Mouse (Mus musculus): ENCODE data around the gene Gm49321. TPM values are rescaled to one million over a fixed set of nuclear protein-coding genes. Genes with fewer than 3 reads are reported as not detected.
A peak's percentile ranks its signal among the peaks of the same experiment; 100 is the strongest.

Gene Gm49321
- polyA plus RNA-seq, 1 experiment from 2014 or later = 18.3 TPM

- H3K4me3 ChIP-seq = peak overlapping the region; percentile 33
- peaks cover 10% of the 10 kb centered on the region for H3K27me3 ChIP-seq
- no peak overlapping the region for H3K27ac ChIP-seq (replicated peaks)
- WGBS = 4% methylated on average over 15 of the region's 15 CpGs
- peak overlapping the region; percentile 54 for H3K4me2 ChIP-seq (replicated peaks)
- no peaks in the 10 kb centered on the region for H3K36me3 ChIP-seq
- peak; percentile 56; the same call in 1 of the 2 replicates for ATAC-seq (ENCODE audit: low FRiP score, low read depth)
- H3K4me1 ChIP-seq = peaks cover 15% of the 10 kb centered on the region
- H3K9me3 ChIP-seq = no peaks in the 10 kb centered on the region
- peak overlapping the region; percentile 41; the same call in 1 of the 2 replicates for H3K9ac ChIP-seq (replicated peaks)
Observed at GRCm38 (mm10) chr12:73952879-73953278, 15.4 kb downstream of the Gm49321 start.

- ATAC-seq (ENCODE audit: low FRiP score, low read depth) = no peak
- H3K27ac ChIP-seq (replicated peaks) = no peak overlapping the region
- no peaks in the 10 kb centered on the region for H3K36me3 ChIP-seq
- H3K4me2 ChIP-seq (replicated peaks) = peak overlapping the region; percentile 54
- H3K9me3 ChIP-seq = no peaks in the 10 kb centered on the region
- 49% methylated on average over 14 of the region's 14 CpGs for WGBS
- peaks cover 15% of the 10 kb centered on the region for H3K4me1 ChIP-seq
- peaks cover 5% of the 10 kb centered on the region for H3K27me3 ChIP-seq
- H3K4me3 ChIP-seq = peak overlapping the region; percentile 33
- no peak overlapping the region for H3K9ac ChIP-seq (replicated peaks)
Observed at GRCm38 (mm10) chr12:73953420-73954186, 16.1 kb downstream of the Gm49321 start.

GRCm38 (mm10) chr12:73954785-73955184, 17.3 kb downstream of the Gm49321 start:
- H3K4me2 ChIP-seq (replicated peaks) = no peak overlapping the region
- no peak overlapping the region for H3K4me3 ChIP-seq
- no peaks in the 10 kb centered on the region for H3K9me3 ChIP-seq
- no peak for ATAC-seq (ENCODE audit: low FRiP score, low read depth)
- peaks cover 9% of the 10 kb centered on the region for H3K4me1 ChIP-seq
- no peak overlapping the region for H3K27ac ChIP-seq (replicated peaks)
- no peak overlapping the region for H3K9ac ChIP-seq (replicated peaks)
- no peaks in the 10 kb centered on the region for H3K27me3 ChIP-seq
- WGBS = 79% methylated on average over 5 of the region's 5 CpGs
- no peaks in the 10 kb centered on the region for H3K36me3 ChIP-seq

GRCm38 (mm10) chr12:73957676-73958075, 20.2 kb downstream of the Gm49321 start:
- ATAC-seq (ENCODE audit: low FRiP score, low read depth) = no peak
- Histone ChIP-seq H3K4me3 (no peak overlapping the region), H3K27ac (replicated peaks) (no peak overlapping the region), H3K9ac (replicated peaks) (no peak overlapping the region), H3K36me3 (no peaks in the 10 kb centered on the region), H3K4me2 (replicated peaks) (no peak overlapping the region), H3K9me3 (no peaks in the 10 kb centered on the region), H3K4me1 (peaks cover 7% of the 10 kb centered on the region; the same call in 1 of the 2 replicates), H3K27me3 (no peaks in the 10 kb centered on the region; the same call in 1 of the 2 replicates)
- WGBS = 85% methylated on average over 3 of the region's 3 CpGs

GRCm38 (mm10) chr12:73958830-73959229, 21.4 kb downstream of the Gm49321 start:
- no peak overlapping the region for H3K9ac ChIP-seq (replicated peaks)
- no peak for ATAC-seq (ENCODE audit: low FRiP score, low read depth)
- no peaks in the 10 kb centered on the region for H3K4me1 ChIP-seq
- H3K36me3 ChIP-seq = no peaks in the 10 kb centered on the region
- H3K4me2 ChIP-seq (replicated peaks) = no peak overlapping the region
- H3K27me3 ChIP-seq = no peaks in the 10 kb centered on the region; the same call in 1 of the 2 replicates
- no peak overlapping the region for H3K4me3 ChIP-seq
- no peaks in the 10 kb centered on the region for H3K9me3 ChIP-seq
- no peak overlapping the region for H3K27ac ChIP-seq (replicated peaks)
- 82% methylated on average over 2 of the region's 2 CpGs for WGBS

- H3K4me1 ChIP-seq = peaks cover 10% of the 10 kb centered on the region
- no peaks in the 10 kb centered on the region for H3K9me3 ChIP-seq
- 2% methylated on average over 60 of the region's 60 CpGs for WGBS
- peak within 1 kb of the TSS; percentile 72 for H3K27ac ChIP-seq (replicated peaks)
- peak within 1 kb of the TSS; percentile 85 for H3K9ac ChIP-seq (replicated peaks)
- ATAC-seq (ENCODE audit: low FRiP score, low read depth) = peak; percentile 100
- peaks cover 22% of the 10 kb centered on the region for H3K36me3 ChIP-seq
- peak within 1 kb of the TSS; percentile 89 for H3K4me3 ChIP-seq
- H3K27me3 ChIP-seq = no peaks in the 10 kb centered on the region; the same call in 1 of the 2 replicates
- peak within 1 kb of the TSS; percentile 79 for H3K4me2 ChIP-seq (replicated peaks)
Observed at GRCm38 (mm10) chr12:73964291-73965281, 27.1 kb downstream of the Gm49321 start, which contains the start of gene Snapc1. Gene Snapc1 (plus strand): TSS chr12:73964481.

- no peak for ATAC-seq (ENCODE audit: low FRiP score, low read depth)
- Histone ChIP-seq H3K4me2 (replicated peaks) (no peak overlapping the region), H3K4me1 (peaks cover 10% of the 10 kb centered on the region), H3K27me3 (no peaks in the 10 kb centered on the region), H3K4me3 (no peak overlapping the region), H3K27ac (replicated peaks) (no peak overlapping the region), H3K9ac (replicated peaks) (no peak overlapping the region), H3K9me3 (0 out of 2 replicates have a peak, but pooled peaks cover 9% of the 10 kb centered on the region), H3K36me3 (peaks cover 62% of the 10 kb centered on the region)
- 96% methylated on average over 8 of the region's 8 CpGs for WGBS
Observed at GRCm38 (mm10) chr12:73969142-73969541, 31.7 kb downstream of the Gm49321 start.

GRCm38 (mm10) chr12:73974584-73974983, 37.1 kb downstream of the Gm49321 start:
- Histone ChIP-seq H3K9me3 (0 out of 2 replicates have a peak, but pooled peaks cover 9% of the 10 kb centered on the region), H3K4me2 (replicated peaks) (no peak overlapping the region), H3K4me3 (no peak overlapping the region), H3K4me1 (no peaks in the 10 kb centered on the region), H3K9ac (replicated peaks) (no peak overlapping the region), H3K36me3 (peaks cover 86% of the 10 kb centered on the region), H3K27ac (replicated peaks) (no peak overlapping the region), H3K27me3 (no peaks in the 10 kb centered on the region)
- 96% methylated on average over 6 of the region's 6 CpGs for WGBS
- ATAC-seq (ENCODE audit: low FRiP score, low read depth) = no peak

- Histone ChIP-seq H3K9ac (replicated peaks) (no peak overlapping the region), H3K9me3 (no peaks in the 10 kb centered on the region), H3K27ac (replicated peaks) (no peak overlapping the region), H3K4me1 (no peaks in the 10 kb centered on the region), H3K27me3 (no peaks in the 10 kb centered on the region), H3K4me3 (no peak overlapping the region), H3K36me3 (peaks cover 70% of the 10 kb centered on the region), H3K4me2 (replicated peaks) (no peak overlapping the region)
- no peak for ATAC-seq (ENCODE audit: low FRiP score, low read depth)
- WGBS = 95% methylated on average over 3 of the region's 3 CpGs
Observed at GRCm38 (mm10) chr12:73978144-73978543, 40.7 kb downstream of the Gm49321 start.

- Histone ChIP-seq H3K4me2 (replicated peaks) (no peak overlapping the region), H3K4me3 (no peak overlapping the region), H3K27ac (replicated peaks) (no peak overlapping the region), H3K36me3 (peaks cover 71% of the 10 kb centered on the region), H3K4me1 (no peaks in the 10 kb centered on the region), H3K9me3 (no peaks in the 10 kb centered on the region), H3K9ac (replicated peaks) (no peak overlapping the region), H3K27me3 (no peaks in the 10 kb centered on the region)
- no peak for ATAC-seq (ENCODE audit: low FRiP score, low read depth)
- WGBS = 87% methylated on average over 5 of the region's 5 CpGs
Observed at GRCm38 (mm10) chr12:73979667-73980066, 42.2 kb downstream of the Gm49321 start.

- 80% methylated on average over 14 of the region's 14 CpGs for WGBS
- no peak for ATAC-seq (ENCODE audit: low FRiP score, low read depth)
- Histone ChIP-seq H3K4me1 (no peaks in the 10 kb centered on the region), H3K27me3 (no peaks in the 10 kb centered on the region), H3K36me3 (peaks cover 63% of the 10 kb centered on the region), H3K27ac (replicated peaks) (no peak overlapping the region), H3K4me2 (replicated peaks) (no peak overlapping the region), H3K9ac (replicated peaks) (no peak overlapping the region), H3K4me3 (no peak overlapping the region), H3K9me3 (no peaks in the 10 kb centered on the region)
Observed at GRCm38 (mm10) chr12:73982533-73982932, 45.1 kb downstream of the Gm49321 start.

- Histone ChIP-seq H3K9ac (replicated peaks) (no peak overlapping the region), H3K9me3 (no peaks in the 10 kb centered on the region), H3K27ac (replicated peaks) (no peak overlapping the region), H3K4me2 (replicated peaks) (no peak overlapping the region), H3K4me3 (no peak overlapping the region), H3K36me3 (peaks cover 35% of the 10 kb centered on the region), H3K27me3 (no peaks in the 10 kb centered on the region), H3K4me1 (no peaks in the 10 kb centered on the region)
- 90% methylated on average over 7 of the region's 7 CpGs for WGBS
- no peak for ATAC-seq (ENCODE audit: low FRiP score, low read depth)
Observed at GRCm38 (mm10) chr12:73986299-73986698, 48.8 kb downstream of the Gm49321 start.

All from midbrain, embryonic 12.5 days (tissue).